Mouse (Mus musculus) G1E (cell line): ENCODE measurements around the gene Fggy.

ENCODE experiments used
- CTCF ChIP-seq: IDR thresholded peaks from 2 replicates; pipeline ENCODE4 v1.5.1; 2012; ENCODE audit warnings: low read depth, low read length, inconsistent platforms, mixed read lengths
- GATA1 ChIP-seq: IDR thresholded peaks from 2 replicates; pipeline ENCODE4 v1.6.1; 2012; ENCODE audit warnings: borderline replicate concordance, low read length, inconsistent platforms, mixed read lengths
- GATA2 ChIP-seq: IDR thresholded peaks from 2 replicates; pipeline ENCODE4 v1.6.1; 2012; ENCODE audit warnings: low read depth, low read length, inconsistent platforms, borderline replicate concordance
- TAL1 ChIP-seq: conservative IDR thresholded peaks from 2 replicates; pipeline ENCODE4 v1.6.1; 2012; ENCODE audit warnings: low read depth, low read length, inconsistent platforms, mixed read lengths

- no peak for TF ChIP-seq GATA1
- TF ChIP-seq CTCF: no peak
- no peak for TF ChIP-seq TAL1
- no peak for TF ChIP-seq GATA2
Measured at GRCm38 (mm10) chr4:95788867-95789266, 231.6 kb downstream of the Fggy start.
